Mouse (Mus musculus) midbrain, postnatal 0 days (tissue): Measurements from ENCODE around the gene Hoxb2. TPM values are rescaled to one million over a fixed set of nuclear protein-coding genes. Genes with fewer than 3 reads are reported as not detected.
A peak's percentile ranks its signal among the peaks of the same experiment; 100 is the strongest.

Source experiments
- ATAC-seq: fragments of 200-750 bp; cut with Nextera tagmentation; 2 replicates; pipeline ENCODE4 v1.8.0; 2017; ENCODE audit warnings: moderate number of reproducible peaks, mild to moderate bottlenecking, moderate TSS enrichment, moderate library complexity; ENCODE audit not compliant: low FRiP score
- DNase-seq: peaks from one replicate; pipeline ENCODE4 v3.0.0-alpha.2; 2015; ENCODE audit warnings: low spot score
- H3K27ac ChIP-seq: fragments of 300-500 bp; sonication (generic); 2 replicates; pipeline ENCODE4 v1.5.1; 2014; ENCODE audit warnings: low read depth, mild to moderate bottlenecking, low read length, mixed read lengths
- H3K27me3 ChIP-seq: fragments of 300-500 bp; sonication (generic); 2 replicates; pipeline ENCODE4 v1.6.1; 2014; ENCODE audit warnings: low read length, control low read depth, mixed read lengths; ENCODE audit not compliant: insufficient read depth
- H3K36me3 ChIP-seq: fragments of 300-500 bp; sonication (generic); 2 replicates; pipeline ENCODE4 v1.6.1; 2014; ENCODE audit warnings: low read length, control low read depth, mixed read lengths; ENCODE audit not compliant: insufficient read depth
- H3K4me1 ChIP-seq: fragments of 300-500 bp; sonication (generic); 2 replicates; pipeline ENCODE4 v1.6.1; 2014; ENCODE audit warnings: mild to moderate bottlenecking, control low read depth, antibody characterized with exemption, low read length, mixed read lengths; ENCODE audit not compliant: insufficient read depth
- H3K4me2 ChIP-seq: fragments of 300-500 bp; sonication (generic); 2 replicates; pipeline ENCODE4 v1.6.1; 2014; ENCODE audit warnings: low read depth, mild to moderate bottlenecking, low read length, mixed read lengths; ENCODE audit not compliant: poor library complexity, severe bottlenecking
- H3K4me3 ChIP-seq: fragments of 300-500 bp; sonication (generic); 2 replicates; pipeline ENCODE4 v1.5.1; 2014; ENCODE audit warnings: low read depth, mild to moderate bottlenecking, low read length, moderate library complexity
- H3K9ac ChIP-seq: fragments of 300-500 bp; sonication (generic); replicated peaks from 2 replicates; pipeline ENCODE4 v1.6.1; 2014; ENCODE audit warnings: mild to moderate bottlenecking, low read length, moderate library complexity, mixed read lengths; ENCODE audit not compliant: poor library complexity, severe bottlenecking
- H3K9me3 ChIP-seq: fragments of 300-500 bp; sonication (generic); 2 replicates; pipeline ENCODE4 v1.6.1; 2016; ENCODE audit warnings: low read length, control low read depth
- CTCF ChIP-seq: IDR thresholded peaks from 2 replicates; pipeline ENCODE4 v1.5.1; 2016; ENCODE audit warnings: antibody characterized with exemption, mild to moderate bottlenecking
- WGBS: fragments of 180-500 bp; shearing (Covaris S2); extraction: QIAGEN DNeasy Blood & Tissue Kit; methylation state at CpG from one replicate; pipeline ENCODE4 v1.1.7; 2014; 5-methylcytosine and 5-hydroxymethylcytosine counted together
- polyA plus RNA-seq: library from polyadenylated mRNA; unstranded; fragments of >200 nt; fragmentation: Nextera tagmentation; extraction: Ambion mirVana; gene quantifications from 2 replicates; pipeline ENCODE4 v1.2.1, GENCODE M21; 2015
- total RNA-seq: library from RNA; depleted of rRNA; stranded (reverse); fragments of >200 nt; gene quantifications from 2 replicates; pipeline ENCODE4 v1.2.3, GENCODE M21; 2014

The Hoxb2 gene
- total and polyA plus RNA-seq, 2 experiments from 2014 or later, result 1.2 TPM; not detected in 1

- H3K27ac ChIP-seq, result no peak overlapping the region
- no peaks in the 10 kb centered on the region for H3K9me3 ChIP-seq
- TF ChIP-seq CTCF, result no peak
- H3K9ac ChIP-seq, result no peak overlapping the region
- no peak for ATAC-seq
- peaks cover 93% of the 10 kb centered on the region for H3K27me3 ChIP-seq
- H3K4me2 ChIP-seq, result no peak overlapping the region
- H3K36me3 ChIP-seq, result no peaks in the 10 kb centered on the region
- H3K4me3 ChIP-seq, result no peak overlapping the region
- no peak for DNase-seq
- under 1% methylated on average over 34 of the region's 34 CpGs for WGBS
- no peaks in the 10 kb centered on the region for H3K4me1 ChIP-seq
These were observed 35.5 kb upstream of the Hoxb2 start for GRCm38 (mm10) chr11:96314671-96315343.

DNA sequence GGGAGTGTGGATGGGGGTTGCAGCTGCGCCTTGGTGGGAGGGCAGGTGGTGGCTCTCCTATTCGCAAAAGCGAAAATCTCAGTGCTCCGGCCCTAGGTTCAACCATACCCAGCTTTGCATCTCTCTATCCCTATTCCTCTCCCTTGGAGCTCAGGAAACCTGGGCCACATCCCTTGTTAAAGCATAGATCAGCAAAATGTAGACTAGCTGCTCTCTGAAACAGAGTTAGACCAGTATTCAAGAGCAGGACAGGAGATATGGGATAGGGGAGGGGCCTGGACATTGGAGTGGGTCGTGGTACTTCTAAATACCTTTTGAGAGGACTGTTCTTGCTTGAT lies 35.0 kb upstream of the Hoxb2 start:
- TF ChIP-seq CTCF, result no peak
- H3K4me3 ChIP-seq, result no peak overlapping the region
- no peaks in the 10 kb centered on the region for H3K9me3 ChIP-seq
- no peaks in the 10 kb centered on the region for H3K36me3 ChIP-seq
- H3K27me3 ChIP-seq, result peaks cover 93% of the 10 kb centered on the region
- H3K27ac ChIP-seq, result no peak overlapping the region
- H3K9ac ChIP-seq, result no peak overlapping the region
- no peak for ATAC-seq
- WGBS, result 7% methylated on average over 5 of the region's 5 CpGs
- no peak overlapping the region for H3K4me2 ChIP-seq
- no peaks in the 10 kb centered on the region for H3K4me1 ChIP-seq
- no peak for DNase-seq

GRCm38 (mm10) chr11:96316696-96317607 lies 33.4 kb upstream of the Hoxb2 start:
- Histone ChIP-seq H3K4me1 (no peaks in the 10 kb centered on the region), H3K27me3 (peaks cover 92% of the 10 kb centered on the region), H3K9me3 (no peaks in the 10 kb centered on the region), H3K36me3 (no peaks in the 10 kb centered on the region), H3K4me2 (no peak overlapping the region), H3K4me3 (no peak overlapping the region), H3K9ac (no peak overlapping the region), H3K27ac (no peak overlapping the region)
- DNase-seq (no peak), ATAC-seq (no peak)
- WGBS, result 9% methylated on average over 18 of the region's 18 CpGs
- no peak for TF ChIP-seq CTCF

GRCm38 (mm10) chr11:96317608-96318367 lies 32.5 kb upstream of the Hoxb2 start, which contains the start of gene Hoxb4:
Hoxb4 (plus strand) TSS chr11:96318267.
- H3K9ac ChIP-seq, result no peak within 1 kb of the TSS
- H3K4me1 ChIP-seq, result no peaks in the 10 kb centered on the region
- no peak for TF ChIP-seq CTCF
- DNase-seq (no peak), ATAC-seq (no peak)
- H3K4me3 ChIP-seq, result no peak within 1 kb of the TSS
- no peaks in the 10 kb centered on the region for H3K36me3 ChIP-seq
- H3K27ac ChIP-seq, result no peak within 1 kb of the TSS
- H3K9me3 ChIP-seq, result no peaks in the 10 kb centered on the region
- 2% methylated on average over 28 of the region's 28 CpGs for WGBS
- H3K27me3 ChIP-seq, result peaks cover 92% of the 10 kb centered on the region
- peak within 1 kb of the TSS; percentile 24 for H3K4me2 ChIP-seq

GRCm38 (mm10) chr11:96318368-96319070 lies 31.8 kb upstream of the Hoxb2 start:
- no peak overlapping the region for H3K4me3 ChIP-seq
- no peak overlapping the region for H3K27ac ChIP-seq
- ATAC-seq, result no peak
- H3K9ac ChIP-seq, result no peak overlapping the region
- no peaks in the 10 kb centered on the region for H3K4me1 ChIP-seq
- no peaks in the 10 kb centered on the region for H3K9me3 ChIP-seq
- WGBS, result under 1% methylated on average over 45 of the region's 45 CpGs
- TF ChIP-seq CTCF, result no peak
- no peaks in the 10 kb centered on the region for H3K36me3 ChIP-seq
- peaks cover 92% of the 10 kb centered on the region for H3K27me3 ChIP-seq
- peak; percentile 81 for DNase-seq
- peak overlapping the region; percentile 24 for H3K4me2 ChIP-seq
